Mouse (Mus musculus) ES-Bruce4 (cell line): ENCODE data around the gene Mfrp.

Experiments used
- CTCF ChIP-seq: IDR thresholded peaks from one replicate; pipeline ENCODE4 v1.8.1; 2011; ENCODE audit warnings: low read depth, low read length
- POLR2A ChIP-seq: IDR thresholded peaks from one replicate; pipeline ENCODE4 v1.8.1; 2011; ENCODE audit warnings: low read length; ENCODE audit not compliant: insufficient read depth

GRCm38 (mm10) chr9:44066785-44067225 is 34.7 kb upstream of the Mfrp start, which contains the start of gene Usp2:
- peak; percentile 64 for TF ChIP-seq CTCF
- TF ChIP-seq POLR2A = no peak
